Mouse (Mus musculus) forebrain, postnatal 0 days (tissue): ENCODE measurements at regions not wholly inside any gene's neighbourhood (a gene's known extent, or its start where the extent isn't known, plus 50 kb on each side); places are given as distances from the start of the nearest gene placed in this dataset.

ENCODE experiments used
- ATAC-seq: fragments of 200-750 bp; cut with Nextera tagmentation; 2 replicates; pipeline ENCODE4 v1.8.0; 2017; ENCODE audit warnings: mild to moderate bottlenecking, moderate library complexity
- DNase-seq: peaks from one replicate; pipeline ENCODE4 v3.0.0-alpha.2; 2015
- H3K27ac ChIP-seq: fragments of 300-500 bp; sonication (generic); 2 replicates; pipeline ENCODE4 v1.5.1; 2014; ENCODE audit warnings: low read depth, mild to moderate bottlenecking, antibody characterized with exemption, low read length, moderate library complexity, mixed read lengths
- H3K27me3 ChIP-seq: fragments of 300-500 bp; sonication (generic); 2 replicates; pipeline ENCODE4 v1.6.1; 2014; ENCODE audit warnings: mild to moderate bottlenecking, low read length, mixed read lengths; ENCODE audit not compliant: insufficient read depth
- H3K36me3 ChIP-seq: fragments of 300-500 bp; sonication (generic); 2 replicates; pipeline ENCODE4 v1.6.1; 2014; ENCODE audit warnings: mild to moderate bottlenecking, moderate library complexity; ENCODE audit not compliant: insufficient read depth
- H3K4me1 ChIP-seq: fragments of 300-500 bp; sonication (generic); 2 replicates; pipeline ENCODE4 v1.6.1; 2014; ENCODE audit warnings: antibody characterized with exemption; ENCODE audit not compliant: insufficient read depth
- H3K4me2 ChIP-seq: fragments of 300-500 bp; sonication (generic); 2 replicates; pipeline ENCODE4 v1.6.1; 2014; ENCODE audit warnings: low read depth, mild to moderate bottlenecking, moderate library complexity
- H3K4me3 ChIP-seq: fragments of 300-500 bp; sonication (generic); 2 replicates; pipeline ENCODE4 v1.5.1; 2014; ENCODE audit warnings: low read depth, low read length, mixed read lengths
- H3K9ac ChIP-seq: fragments of 300-500 bp; sonication (generic); 2 replicates; pipeline ENCODE4 v1.6.1; 2014; ENCODE audit warnings: mild to moderate bottlenecking
- H3K9me3 ChIP-seq: fragments of 300-500 bp; sonication (generic); 2 replicates; pipeline ENCODE4 v1.6.1; 2016; ENCODE audit warnings: low read length
- CTCF ChIP-seq: sonication (generic); IDR thresholded peaks from 2 replicates; pipeline ENCODE4 v1.5.1; 2016; ENCODE audit warnings: antibody characterized with exemption, control low read depth, low read depth
- WGBS: fragments of 180-500 bp; shearing (Covaris S2); extraction: QIAGEN DNeasy Blood & Tissue Kit; methylation state at CpG from one replicate; pipeline ENCODE4 v1.1.7; 2014; 5-methylcytosine and 5-hydroxymethylcytosine counted together

DNA sequence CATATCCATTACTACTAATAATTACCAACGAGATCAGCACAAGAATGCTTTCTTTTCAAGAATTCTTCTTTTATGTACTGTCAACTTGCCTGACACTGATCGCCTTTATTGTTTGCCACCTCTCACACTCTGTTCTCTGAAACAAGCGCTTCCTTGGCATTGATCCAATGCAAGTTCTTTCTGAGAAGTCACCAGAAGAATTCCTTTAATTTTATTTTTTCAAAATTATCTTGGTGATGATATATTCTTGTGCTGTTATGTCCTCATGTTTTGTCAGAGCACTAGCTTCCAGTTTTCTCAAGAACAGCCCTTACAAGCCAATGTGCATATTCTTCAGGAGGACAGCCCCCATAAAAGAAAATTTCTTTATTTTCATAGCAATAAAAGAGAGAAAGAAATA lies 654.9 kb upstream of the Alcam start:
- TF ChIP-seq CTCF, result no peak
- no peak for ATAC-seq
- 51% methylated on average over 3 of the region's 3 CpGs for WGBS

DNA sequence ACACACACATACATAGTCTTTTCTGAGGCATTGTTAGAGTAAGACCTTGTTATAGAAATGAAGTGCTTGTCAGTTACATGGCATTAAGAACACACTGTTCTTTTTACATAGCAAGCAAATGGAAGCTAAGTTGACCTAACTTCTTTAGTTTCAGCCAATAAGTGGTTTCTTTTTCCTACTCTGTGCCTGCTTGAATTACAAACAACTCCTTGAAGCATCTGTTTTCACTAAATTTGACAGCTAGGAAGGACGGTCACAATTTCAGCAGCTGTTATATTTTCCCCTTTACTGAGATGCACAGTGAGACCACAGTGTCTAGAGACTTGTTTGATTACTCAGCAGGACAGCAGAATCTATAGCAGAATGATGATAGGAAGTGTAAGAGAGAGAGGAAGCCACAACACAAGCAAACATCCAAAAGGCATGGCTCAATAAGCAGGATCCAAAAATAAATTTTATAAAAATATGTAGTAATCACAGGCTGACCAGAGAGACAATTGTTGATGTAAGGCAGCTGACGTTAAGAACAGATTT lies 641.6 kb upstream of the Alcam start:
- ATAC-seq (no peak), DNase-seq (no peak)
- Histone ChIP-seq H3K9me3 (no peaks in the 10 kb centered on the region), H3K4me3 (no peak overlapping the region), H3K27me3 (no peaks in the 10 kb centered on the region), H3K9ac (no peak overlapping the region), H3K4me2 (no peak overlapping the region), H3K4me1 (no peaks in the 10 kb centered on the region), H3K27ac (no peak overlapping the region), H3K36me3 (no peaks in the 10 kb centered on the region)
- 62% methylated on average over 2 of the region's 2 CpGs for WGBS
- TF ChIP-seq CTCF, result no peak

More for the DNA sequence above, 654.9 kb upstream of the Alcam start:
- H3K4me2 ChIP-seq, result no peak overlapping the region
- H3K4me1 ChIP-seq, result no peaks in the 10 kb centered on the region
- no peaks in the 10 kb centered on the region for H3K36me3 ChIP-seq
- no peak for DNase-seq
- no peak overlapping the region for H3K27ac ChIP-seq
- no peak overlapping the region for H3K4me3 ChIP-seq
- no peaks in the 10 kb centered on the region for H3K9me3 ChIP-seq
- no peak overlapping the region for H3K9ac ChIP-seq
- no peaks in the 10 kb centered on the region for H3K27me3 ChIP-seq

DNA sequence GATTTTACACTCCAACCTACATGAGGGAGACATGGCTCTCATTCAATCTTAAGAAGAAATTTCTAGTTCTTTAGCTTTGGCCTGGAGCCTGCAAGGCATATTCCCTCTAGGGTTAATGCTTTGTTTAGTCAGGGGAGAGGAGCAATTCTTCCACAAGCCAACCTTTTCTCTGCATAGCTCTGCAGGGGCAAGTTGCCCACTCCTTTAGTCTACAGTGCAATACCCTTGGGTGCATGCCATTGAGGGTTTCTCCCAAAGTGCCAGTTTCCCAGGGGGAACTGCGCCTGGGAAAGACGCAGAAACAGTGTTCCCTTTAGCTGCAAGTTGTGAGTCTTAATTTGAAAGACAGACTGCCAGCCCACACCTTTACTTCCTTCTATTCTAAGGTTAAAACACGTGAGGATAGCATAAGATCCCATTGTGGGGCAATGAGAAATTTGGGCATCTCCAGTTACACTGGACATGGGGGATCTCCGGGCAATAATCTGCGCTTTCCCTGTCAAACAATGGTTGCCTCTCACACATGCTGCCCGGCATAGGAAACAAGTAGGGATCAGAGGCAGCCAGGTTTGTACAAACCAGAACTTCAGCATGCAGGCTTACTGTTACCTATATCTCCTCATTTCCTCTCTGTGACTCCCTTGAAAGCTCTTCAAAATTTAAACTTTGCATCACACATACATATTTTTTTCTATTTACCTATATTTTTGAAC lies 620.1 kb upstream of the Alcam start:
- 35% methylated on average over 6 of the region's 6 CpGs for WGBS
- H3K4me2 ChIP-seq, result peak overlapping the region; percentile 28
- H3K27ac ChIP-seq, result 0 out of 2 replicates have a peak overlapping the region, but pooled peaks have one; percentile 3
- no peaks in the 10 kb centered on the region for H3K27me3 ChIP-seq
- no peaks in the 10 kb centered on the region for H3K9me3 ChIP-seq
- H3K36me3 ChIP-seq, result no peaks in the 10 kb centered on the region
- no peak overlapping the region for H3K9ac ChIP-seq
- no peaks in the 10 kb centered on the region for H3K4me1 ChIP-seq
- DNase-seq, result peak; percentile 77
- TF ChIP-seq CTCF, result no peak
- H3K4me3 ChIP-seq, result no peak overlapping the region
- peak; percentile 78 for ATAC-seq

DNA sequence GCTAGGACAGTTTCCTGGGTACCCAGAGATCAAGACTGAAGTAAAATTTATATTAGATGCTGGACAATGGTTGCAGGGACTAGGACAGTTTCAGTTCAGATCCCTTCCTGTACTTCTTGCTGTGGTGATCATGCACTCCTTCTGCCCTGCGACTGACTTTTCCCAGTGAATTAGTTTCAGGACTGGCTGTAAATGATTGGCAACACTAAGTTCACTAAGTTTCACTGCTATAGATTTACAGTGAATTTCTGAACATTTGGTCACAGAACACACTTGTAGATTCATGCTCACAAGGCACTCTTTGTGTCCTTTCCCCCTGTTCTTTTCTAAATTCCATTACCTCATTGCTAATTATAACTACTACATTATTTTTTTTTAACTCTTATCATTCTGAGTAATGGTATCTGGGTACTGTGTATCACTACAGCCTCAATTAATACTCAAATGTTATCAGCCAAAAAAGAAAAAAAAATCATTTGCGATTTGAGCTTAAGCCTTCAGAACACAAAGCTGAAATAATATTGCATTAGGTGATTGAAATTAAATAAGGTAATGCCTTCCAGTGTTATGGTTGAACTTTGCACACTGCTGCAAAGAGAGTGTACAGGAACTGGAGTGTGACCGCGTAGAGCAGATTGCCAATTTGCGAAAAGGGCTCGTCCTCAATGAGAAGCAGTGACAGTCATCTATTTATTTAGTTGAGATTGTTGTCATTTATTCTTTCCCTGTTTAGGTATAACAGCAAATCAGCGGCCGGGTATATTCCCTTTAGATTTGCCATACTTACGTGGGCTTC lies 618.2 kb upstream of the Alcam start:
- Histone ChIP-seq H3K27ac (no peak overlapping the region), H3K4me1 (no peaks in the 10 kb centered on the region), H3K27me3 (no peaks in the 10 kb centered on the region), H3K36me3 (no peaks in the 10 kb centered on the region), H3K9me3 (no peaks in the 10 kb centered on the region), H3K4me2 (no peak overlapping the region), H3K4me3 (no peak overlapping the region), H3K9ac (no peak overlapping the region)
- TF ChIP-seq CTCF, result no peak
- ATAC-seq (no peak), DNase-seq (no peak)
- 67% methylated on average over 9 of the region's 9 CpGs for WGBS

DNA sequence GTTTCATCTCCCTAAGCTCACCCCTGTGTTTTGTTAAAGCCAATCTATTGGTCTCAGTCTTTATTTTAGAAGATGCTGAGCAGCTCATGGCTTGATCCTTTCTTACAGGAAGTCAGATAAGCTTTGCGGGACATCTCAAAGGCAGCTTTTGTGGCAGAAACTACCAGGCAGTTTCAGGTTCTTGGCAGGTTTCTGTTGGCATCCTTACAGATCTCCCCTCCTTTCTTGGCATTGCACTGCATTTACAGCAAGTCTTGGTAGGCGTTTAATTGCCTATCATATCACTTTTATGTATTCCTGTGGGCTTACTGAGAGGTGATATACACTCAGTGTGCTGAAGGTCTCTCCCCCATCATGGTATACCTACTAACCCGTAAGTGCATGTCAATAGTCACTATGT lies 610.3 kb upstream of the Alcam start:
- DNase-seq (peak; percentile 10), ATAC-seq (no peak)
- H3K27ac ChIP-seq, result no peak overlapping the region
- H3K4me1 ChIP-seq, result no peaks in the 10 kb centered on the region
- H3K9me3 ChIP-seq, result no peaks in the 10 kb centered on the region
- no peaks in the 10 kb centered on the region for H3K36me3 ChIP-seq
- no peaks in the 10 kb centered on the region for H3K27me3 ChIP-seq
- TF ChIP-seq CTCF, result no peak
- no peak overlapping the region for H3K4me3 ChIP-seq
- no peak overlapping the region for H3K4me2 ChIP-seq
- 49% methylated on average over 3 of the region's 3 CpGs for WGBS
- no peak overlapping the region for H3K9ac ChIP-seq

DNA sequence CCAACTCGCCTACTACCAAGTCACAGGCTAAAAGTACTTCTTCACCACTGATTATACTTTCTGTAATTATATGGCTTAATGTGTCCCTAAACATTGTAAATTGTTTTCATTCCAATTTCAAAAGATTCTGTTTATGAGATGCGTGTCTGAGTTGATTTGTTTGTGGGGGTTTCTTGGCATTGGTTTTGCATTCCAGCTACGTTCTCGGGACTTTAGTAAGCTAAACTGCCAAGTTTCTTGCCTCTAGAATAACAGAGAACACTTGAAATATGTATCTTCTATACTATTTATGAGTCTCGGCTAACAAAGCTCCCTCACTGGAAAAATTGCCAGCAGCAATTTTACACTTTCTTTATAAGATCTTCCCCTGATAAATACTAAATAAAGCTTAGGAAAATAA lies 609.2 kb upstream of the Alcam start:
- H3K27me3 ChIP-seq, result no peaks in the 10 kb centered on the region
- DNase-seq (no peak), ATAC-seq (no peak)
- H3K36me3 ChIP-seq, result no peaks in the 10 kb centered on the region
- no peaks in the 10 kb centered on the region for H3K4me1 ChIP-seq
- H3K27ac ChIP-seq, result no peak overlapping the region
- H3K9me3 ChIP-seq, result no peaks in the 10 kb centered on the region
- no peak for TF ChIP-seq CTCF
- H3K4me2 ChIP-seq, result no peak overlapping the region
- 44% methylated on average over 5 of the region's 5 CpGs for WGBS
- H3K4me3 ChIP-seq, result no peak overlapping the region
- H3K9ac ChIP-seq, result no peak overlapping the region

DNA sequence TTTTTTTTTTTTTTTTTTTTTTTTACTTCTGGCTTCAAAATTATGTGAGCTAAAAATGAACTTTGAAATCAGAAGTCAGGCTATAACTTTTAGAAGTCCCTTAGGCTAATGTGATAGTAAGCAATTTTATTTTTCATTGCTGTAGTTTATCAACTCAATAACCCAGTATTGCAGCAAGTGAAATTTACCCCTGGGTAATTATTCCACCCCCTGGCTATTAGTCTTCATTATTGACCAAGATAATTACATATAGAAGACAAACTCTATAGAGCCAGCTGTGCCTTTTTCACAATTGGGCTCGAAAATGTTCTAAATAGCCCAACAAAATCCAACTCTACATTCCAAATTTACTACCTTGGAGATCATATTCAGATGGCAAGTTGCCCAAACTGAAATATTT lies 572.2 kb upstream of the Alcam start:
- H3K27me3 ChIP-seq, result no peaks in the 10 kb centered on the region
- no peak overlapping the region for H3K27ac ChIP-seq
- no peak overlapping the region for H3K4me3 ChIP-seq
- no peaks in the 10 kb centered on the region for H3K36me3 ChIP-seq
- no peak for DNase-seq
- H3K9me3 ChIP-seq, result no peaks in the 10 kb centered on the region
- no peak for ATAC-seq
- H3K9ac ChIP-seq, result no peak overlapping the region
- no peak for TF ChIP-seq CTCF
- H3K4me1 ChIP-seq, result no peaks in the 10 kb centered on the region
- no peak overlapping the region for H3K4me2 ChIP-seq
- 51% methylated on average over 1 of the region's 1 CpGs for WGBS
